Mouse (Mus musculus) G1E (cell line): ENCODE measurements around the gene Zfand3. TPM values are rescaled to one million over a fixed set of nuclear protein-coding genes. Genes with fewer than 3 reads are reported as not detected.

Experiments used
- ATAC-seq: 2 replicates; pipeline ENCODE4 v1.8.0; 2016; ENCODE audit warnings: mild to moderate bottlenecking; ENCODE audit not compliant: insufficient number of reproducible peaks, poor library complexity, low FRiP score, severe bottlenecking; ENCODE audit errors: extremely low read depth
- DNase-seq: peaks from one replicate; pipeline ENCODE4 v3.0.0; 2012; ENCODE audit warnings: low spot score
- H3K27me3 ChIP-seq: 2 replicates; pipeline ENCODE4 v1.6.1; 2012; ENCODE audit warnings: mild to moderate bottlenecking, low read length, inconsistent platforms; ENCODE audit not compliant: insufficient read depth
- H3K36me3 ChIP-seq: replicated peaks from 2 replicates; pipeline ENCODE3; 2012; ENCODE audit warnings: mild to moderate bottlenecking, inconsistent platforms
- H3K4me1 ChIP-seq: 2 replicates; pipeline ENCODE4 v1.6.1; 2012; ENCODE audit warnings: low read depth, low read length, inconsistent platforms, mixed read lengths; ENCODE audit not compliant: insufficient read depth
- H3K4me3 ChIP-seq: 2 replicates; pipeline ENCODE4 v1.5.1; 2012; ENCODE audit warnings: low read depth, mild to moderate bottlenecking, inconsistent platforms, low read length, moderate library complexity, mixed read lengths
- H3K9me3 ChIP-seq: replicated peaks from 2 replicates; pipeline ENCODE4 v1.6.1; 2012; ENCODE audit warnings: inconsistent platforms
- CTCF ChIP-seq: IDR thresholded peaks from 2 replicates; pipeline ENCODE4 v1.5.1; 2012; ENCODE audit warnings: low read depth, low read length, inconsistent platforms, mixed read lengths
- GATA1 ChIP-seq: IDR thresholded peaks from 2 replicates; pipeline ENCODE4 v1.6.1; 2012; ENCODE audit warnings: borderline replicate concordance, low read length, inconsistent platforms, mixed read lengths
- GATA2 ChIP-seq: IDR thresholded peaks from 2 replicates; pipeline ENCODE4 v1.6.1; 2012; ENCODE audit warnings: low read depth, low read length, inconsistent platforms, borderline replicate concordance
- POLR2AphosphoS5 ChIP-seq: IDR thresholded peaks from 2 replicates; pipeline ENCODE4 v1.6.1; 2012; ENCODE audit warnings: low read depth, low read length, inconsistent platforms; ENCODE audit not compliant: insufficient replicate concordance
- TAL1 ChIP-seq: conservative IDR thresholded peaks from 2 replicates; pipeline ENCODE4 v1.6.1; 2012; ENCODE audit warnings: low read depth, low read length, inconsistent platforms, mixed read lengths
- polyA plus RNA-seq: library from polyadenylated mRNA; stranded (reverse); fragments of >175 nt; gene quantifications from 2 replicates; pipeline ENCODE4 v1.2.3, GENCODE M21; 2012
- total RNA-seq, 2 experiments: library from RNA; stranded (forward) in 1 of 2; stranded (reverse) in 1 of 2; fragments of 200-1000 nt in 1 of 2; fragments of >200 nt in 1 of 2; fragmentation: Nextera tagmentation in 1 of 2; gene quantifications; 2 replicates each; pipeline ENCODE4 v1.2.3; 2014 to 2017

Gene Zfand3
- total and polyA plus RNA-seq, 3 experiments: 17.6 to 93.6 (median 49.2) TPM

DNA sequence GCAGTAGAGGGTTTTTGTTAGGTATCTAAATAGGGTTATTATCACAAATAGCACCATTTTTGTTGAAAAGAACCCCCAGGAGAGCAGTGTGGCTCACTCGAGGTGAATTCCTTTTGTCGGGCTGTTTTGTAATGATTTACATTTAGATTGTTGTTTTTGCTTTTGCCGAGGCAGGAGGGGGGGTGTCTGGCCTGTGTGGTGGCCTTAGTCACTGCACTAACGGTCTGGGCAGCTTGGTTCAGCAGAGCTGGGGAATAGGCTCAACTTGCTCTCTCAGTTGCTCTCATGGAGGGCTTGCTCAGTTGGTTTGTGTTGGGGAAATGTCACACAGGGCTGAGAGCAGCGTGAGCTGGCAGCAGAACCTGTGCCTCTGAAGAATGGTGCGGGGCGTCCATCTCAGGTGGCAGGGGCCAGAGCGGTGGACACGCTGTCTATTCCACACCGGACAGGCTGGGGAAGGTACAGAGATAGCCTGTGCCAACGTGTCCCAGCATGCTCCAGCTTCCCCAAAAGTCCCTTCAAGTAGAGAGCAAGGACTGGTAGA is 186.6 kb downstream of the Zfand3 start:
- TF ChIP-seq GATA2: no peak
- no peak for TF ChIP-seq POLR2AphosphoS5
- TF ChIP-seq GATA1: no peak
- no peak for TF ChIP-seq TAL1
- no peak for TF ChIP-seq CTCF
- H3K4me3 ChIP-seq: no peak overlapping the region
- ATAC-seq (no peak), DNase-seq (no peak)
- no peaks in the 10 kb centered on the region for H3K27me3 ChIP-seq
- H3K4me1 ChIP-seq: peaks cover 8% of the 10 kb centered on the region
- peaks cover 60% of the 10 kb centered on the region for H3K36me3 ChIP-seq
- no peaks in the 10 kb centered on the region for H3K9me3 ChIP-seq

DNA sequence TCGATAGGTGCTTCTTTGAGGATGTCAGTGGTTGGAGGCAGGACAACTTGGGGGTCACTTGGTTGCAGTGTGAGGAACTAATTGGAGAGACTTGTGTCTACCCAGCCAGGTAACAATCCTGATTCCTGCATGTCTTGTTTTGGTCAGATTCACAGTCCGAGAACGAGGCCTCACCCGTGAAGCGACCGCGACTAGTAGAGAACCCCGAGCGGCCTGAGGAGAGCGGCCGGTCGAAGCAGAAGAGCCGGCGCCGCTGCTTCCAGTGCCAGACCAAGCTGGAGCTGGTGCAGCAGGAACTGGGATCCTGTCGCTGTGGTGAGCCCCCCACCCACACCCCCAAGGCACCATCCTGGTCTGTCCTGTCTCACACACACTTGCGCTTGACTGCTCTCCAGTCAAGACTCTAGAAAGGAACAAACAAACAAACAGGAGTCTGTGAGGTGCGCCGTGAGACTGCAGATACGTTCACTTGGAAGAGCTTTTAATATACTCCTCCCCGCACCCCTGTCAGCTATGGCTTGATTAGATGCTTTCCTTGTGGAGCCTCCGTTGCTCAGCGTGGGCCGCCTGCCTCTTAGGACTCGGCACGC is 188.0 kb downstream of the Zfand3 start:
- DNase-seq: no peak
- Histone ChIP-seq H3K27me3 (no peaks in the 10 kb centered on the region), H3K36me3 (peaks cover 72% of the 10 kb centered on the region), H3K4me1 (peaks cover 6% of the 10 kb centered on the region), H3K9me3 (no peaks in the 10 kb centered on the region), H3K4me3 (no peak overlapping the region)
- no peak for TF ChIP-seq CTCF
- TF ChIP-seq TAL1: no peak
- no peak for TF ChIP-seq GATA2
- TF ChIP-seq POLR2AphosphoS5: no peak
- TF ChIP-seq GATA1: no peak
- ATAC-seq: no peak

DNA sequence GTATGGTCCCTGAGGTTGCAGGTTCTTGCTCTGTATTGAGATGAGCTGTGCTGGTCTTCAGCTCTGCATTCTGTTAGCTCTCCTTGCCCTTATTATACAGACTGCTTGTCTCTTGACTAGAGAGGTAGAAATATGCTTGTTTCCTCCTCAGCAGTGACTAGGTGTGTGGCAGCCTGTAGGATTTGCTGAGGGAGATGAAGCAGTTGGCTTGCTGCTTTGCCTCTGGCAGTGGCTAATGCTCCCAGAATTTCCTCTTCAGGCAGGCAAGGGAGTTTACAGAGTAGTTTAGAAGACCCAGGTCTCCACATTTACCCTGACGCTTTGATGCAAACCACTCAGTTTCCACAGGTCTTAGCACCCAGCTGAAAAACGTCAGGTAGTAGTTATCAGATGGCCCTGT is 189.1 kb downstream of the Zfand3 start:
- ATAC-seq: no peak
- H3K27me3 ChIP-seq: no peaks in the 10 kb centered on the region
- no peak for TF ChIP-seq GATA1
- TF ChIP-seq CTCF: no peak
- TF ChIP-seq TAL1: no peak
- no peak for TF ChIP-seq POLR2AphosphoS5
- no peak for TF ChIP-seq GATA2
- no peaks in the 10 kb centered on the region for H3K9me3 ChIP-seq
- no peak for DNase-seq
- no peak overlapping the region for H3K4me3 ChIP-seq
- no peaks in the 10 kb centered on the region; the same call in none of the 2 replicates for H3K4me1 ChIP-seq
- peaks cover 81% of the 10 kb centered on the region for H3K36me3 ChIP-seq

DNA sequence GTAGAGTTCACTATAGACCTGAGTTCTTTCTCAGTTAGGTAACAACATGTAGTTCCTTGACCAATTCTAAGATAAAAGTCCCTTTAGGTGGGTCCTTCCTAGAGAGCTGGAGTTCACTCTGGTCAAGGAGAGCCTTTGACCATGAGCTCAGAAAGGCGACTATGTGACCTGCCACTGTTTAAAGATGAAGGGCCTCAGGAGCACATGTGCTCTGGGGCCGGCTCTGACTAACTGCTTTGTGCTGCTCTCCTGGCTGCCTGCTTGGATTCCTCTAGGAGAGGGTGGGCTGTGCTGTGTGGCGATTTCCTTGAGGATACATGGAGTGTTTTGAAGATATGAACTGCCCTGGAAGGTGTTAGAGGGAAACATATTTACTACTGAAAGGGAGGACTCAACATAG is 189.6 kb downstream of the Zfand3 start:
- H3K4me3 ChIP-seq: no peak overlapping the region
- H3K36me3 ChIP-seq: peaks cover 86% of the 10 kb centered on the region
- no peaks in the 10 kb centered on the region for H3K27me3 ChIP-seq
- ATAC-seq (no peak), DNase-seq (no peak)
- no peak for TF ChIP-seq CTCF
- TF ChIP-seq GATA2: no peak
- no peaks in the 10 kb centered on the region for H3K9me3 ChIP-seq
- no peaks in the 10 kb centered on the region; the same call in 1 of the 2 replicates for H3K4me1 ChIP-seq

DNA sequence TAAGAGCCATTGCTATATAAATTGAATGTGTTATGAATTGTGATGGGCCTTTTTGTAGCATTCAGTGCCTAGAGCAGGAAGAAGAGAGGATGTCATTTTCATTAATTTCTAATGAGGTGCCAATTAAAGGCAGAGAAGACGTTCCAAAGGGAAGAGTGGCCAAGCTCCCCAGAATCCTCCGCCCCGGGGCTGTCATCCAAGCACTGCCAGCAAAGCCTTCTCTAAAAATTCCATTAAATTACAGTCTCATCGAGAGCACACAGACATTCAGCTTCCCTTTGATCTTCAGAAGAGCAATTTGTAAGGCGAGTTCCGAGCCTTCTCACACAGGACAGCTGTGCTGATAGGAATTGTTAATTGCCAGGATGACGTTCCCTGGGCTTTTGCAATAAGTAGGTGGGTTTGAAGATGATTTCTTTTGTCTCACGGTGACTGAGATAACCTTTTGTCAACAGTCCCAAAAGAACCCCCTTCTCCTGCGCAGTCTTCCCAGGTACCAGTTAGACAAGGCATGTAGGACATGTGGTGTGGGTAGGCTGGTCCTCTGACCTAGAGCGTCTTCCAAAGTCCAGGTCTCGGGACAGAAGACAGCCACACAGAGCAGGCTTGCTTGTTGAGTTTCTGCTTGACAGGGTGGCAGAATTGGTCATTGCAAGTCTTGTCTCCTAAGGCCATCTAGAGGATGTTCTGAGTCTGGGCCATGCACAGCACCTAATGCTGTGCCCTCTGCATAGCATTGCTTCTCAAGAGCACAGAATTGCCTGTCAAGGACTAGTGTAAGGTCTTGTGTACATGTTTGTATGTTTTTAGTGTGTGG is 190.3 kb downstream of the Zfand3 start:
- H3K36me3 ChIP-seq: peaks cover 91% of the 10 kb centered on the region
- DNase-seq: no peak
- ATAC-seq: no peak
- H3K27me3 ChIP-seq: no peaks in the 10 kb centered on the region
- no peaks in the 10 kb centered on the region; the same call in 1 of the 2 replicates for H3K4me1 ChIP-seq
- H3K4me3 ChIP-seq: no peak overlapping the region
- TF ChIP-seq CTCF (no peak), POLR2AphosphoS5 (no peak), TAL1 (no peak), GATA1 (no peak), GATA2 (no peak)
- no peaks in the 10 kb centered on the region for H3K9me3 ChIP-seq

DNA sequence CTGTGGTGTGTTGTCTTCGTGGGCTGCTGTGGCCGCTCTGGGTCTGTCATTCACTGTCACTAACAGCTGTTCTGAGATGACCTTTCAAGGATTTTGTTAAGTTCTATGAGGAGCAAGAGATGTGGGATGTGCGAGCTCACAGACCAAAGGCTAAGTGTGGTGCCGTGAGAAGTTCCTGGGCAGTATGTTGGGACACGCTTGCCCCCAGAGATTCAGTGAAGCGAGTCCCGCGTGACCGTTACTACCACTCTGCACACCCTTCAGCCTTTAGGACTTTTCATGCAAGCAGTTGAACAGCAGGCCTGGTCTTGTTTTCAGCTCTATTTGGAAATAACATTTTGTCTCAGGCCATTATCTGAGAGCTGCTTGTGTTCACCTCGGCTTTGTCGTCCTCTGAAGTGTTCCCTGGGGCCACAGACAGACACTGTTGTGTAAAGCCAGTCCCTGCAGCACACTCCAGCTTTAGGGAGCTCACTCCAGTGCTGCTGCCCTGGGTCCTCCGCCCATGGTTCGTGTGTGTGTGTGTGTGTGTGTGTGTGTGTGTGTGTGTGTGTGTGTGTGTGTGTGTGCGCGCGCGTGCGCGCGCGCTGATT is 191.2 kb downstream of the Zfand3 start:
- DNase-seq: no peak

More for the DNA sequence above, 191.2 kb downstream of the Zfand3 start:
- H3K36me3 ChIP-seq: peaks cover 92% of the 10 kb centered on the region
- H3K27me3 ChIP-seq: no peaks in the 10 kb centered on the region
- H3K4me3 ChIP-seq: no peak overlapping the region
- ATAC-seq: no peak
- TF ChIP-seq TAL1 (no peak), GATA2 (no peak), CTCF (no peak), GATA1 (no peak), POLR2AphosphoS5 (no peak)
- no peaks in the 10 kb centered on the region for H3K9me3 ChIP-seq
- H3K4me1 ChIP-seq: no peaks in the 10 kb centered on the region; the same call in 1 of the 2 replicates
